Mouse (Mus musculus) bone marrow macrophage, adult 2 months (primary cell): ENCODE measurements at regions not wholly inside any gene's neighbourhood (a gene's known extent, or its start where the extent isn't known, plus 50 kb on each side); places are given as distances from the start of the nearest gene placed in this dataset.

Experiments
- CTCF ChIP-seq: IDR thresholded peaks from 2 replicates; pipeline ENCODE4 v1.5.1; 2012; ENCODE audit warnings: low read depth, mild to moderate bottlenecking, low read length, moderate library complexity
- POLR2A ChIP-seq: IDR thresholded peaks from 2 replicates; pipeline ENCODE4 v1.6.1; 2012; ENCODE audit warnings: mild to moderate bottlenecking, low read depth, low read length, borderline replicate concordance

GRCm38 (mm10) chr1:77213462-77214098 is 301.3 kb downstream of the Epha4 start:
- TF ChIP-seq CTCF (no peak), POLR2A (no peak)
